Comparison of ENCODE assay signal across 34 mouse cellular contexts in the genomic region with DNA sequence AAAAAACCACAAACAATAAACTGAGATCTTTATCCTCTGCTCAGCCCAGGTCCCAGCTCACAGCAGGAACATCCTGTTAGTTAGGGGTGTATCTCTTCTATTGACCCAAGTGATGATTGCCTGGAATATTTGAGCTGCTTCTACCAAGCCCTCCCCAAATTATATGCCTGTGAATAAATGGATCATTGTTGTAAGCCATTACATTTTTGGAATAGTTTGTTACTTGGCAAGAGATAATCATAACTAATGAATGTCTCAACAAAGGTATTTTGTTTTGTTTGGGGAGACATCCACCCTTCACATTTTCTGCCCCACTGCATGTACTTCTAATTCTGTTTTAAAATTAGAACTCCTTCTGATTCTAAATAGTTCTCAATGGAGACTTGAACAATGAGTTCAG.
"Had no signal": no experiment of that assay in that cellular context is flagged by ENCODE, and none has a peak within 500 bp of the region (broad histone marks: within the 10 kb centered on the region; RNA-seq: fewer than 3 reads in every experiment).

No protein-coding gene starts in this region.

- H3K9me3 ChIP-seq: heart, embryonic 13.5 days; heart, embryonic 15.5 days; hindbrain, embryonic 13.5 days; hindbrain, embryonic 15.5 days; intestine, embryonic 15.5 days; kidney, embryonic 15.5 days had no signal

- H3K9ac ChIP-seq: heart, embryonic 13.5 days; heart, embryonic 15.5 days; hindbrain, embryonic 12.5 days; hindbrain, embryonic 13.5 days; hindbrain, embryonic 14.5 days; hindbrain, embryonic 15.5 days; intestine, embryonic 15.5 days; kidney, embryonic 15.5 days had no signal

- H3K36me3 ChIP-seq: heart, embryonic 13.5 days; heart, embryonic 15.5 days; hindbrain, embryonic 10.5 days; hindbrain, embryonic 12.5 days; hindbrain, embryonic 13.5 days; hindbrain, embryonic 15.5 days; intestine, embryonic 15.5 days; kidney, embryonic 15.5 days had no signal

- H3K27me3 ChIP-seq: heart, embryonic 13.5 days; heart, embryonic 15.5 days; hindbrain, embryonic 12.5 days; hindbrain, embryonic 13.5 days; hindbrain, embryonic 15.5 days; intestine, embryonic 15.5 days; kidney, embryonic 15.5 days had no signal

- H3K27ac ChIP-seq: heart, embryonic 13.5 days; heart, embryonic 15.5 days; hindbrain, embryonic 10.5 days; hindbrain, embryonic 12.5 days; hindbrain, embryonic 13.5 days; hindbrain, embryonic 14.5 days; hindbrain, embryonic 15.5 days; hindbrain, postnatal 0 days; intestine, embryonic 15.5 days; kidney, embryonic 15.5 days; kidney, postnatal 0 days; layer of hippocampus, adult 2 months; left cerebral cortex, adult 2 months had no signal

- DNase-seq: heart, postnatal 10 days; heart, postnatal 14 days; heart, postnatal 36 days; heart, postnatal 4 days; kidney, adult 11 months; kidney, adult 18-20 months; kidney, adult 2 months; kidney, adult 8-10 months; kidney, adult 9 months; kidney, postnatal 10 days; kidney, postnatal 14 days; kidney, postnatal 25 days; kidney, postnatal 36 days; kidney, postnatal 4 days; layer of hippocampus, adult 9-11 months; layer of hippocampus, postnatal 36 days had no signal

- H3K4me3 ChIP-seq: heart, embryonic 13.5 days; heart, embryonic 15.5 days; hindbrain, embryonic 10.5 days; hindbrain, embryonic 12.5 days; hindbrain, embryonic 13.5 days; hindbrain, embryonic 15.5 days; intestine, embryonic 15.5 days; kidney, embryonic 15.5 days; layer of hippocampus, adult 2 months; left cerebral cortex, adult 2 months had no signal

- H3K4me1 ChIP-seq: heart, embryonic 13.5 days; heart, embryonic 15.5 days; hindbrain, embryonic 13.5 days; hindbrain, embryonic 15.5 days; intestine, embryonic 15.5 days; kidney, embryonic 15.5 days had no signal

- ATAC-seq: hindbrain, embryonic 16.5 days; hindbrain, postnatal 0 days; inflammation-experienced regulatory T-cells, adult 6 months; intestine, embryonic 15.5 days; intestine, embryonic 16.5 days; intestine, postnatal 0 days had no signal

- H3K4me2 ChIP-seq: heart, embryonic 11.5 days; heart, embryonic 13.5 days; heart, embryonic 15.5 days; hindbrain, embryonic 12.5 days; hindbrain, embryonic 13.5 days; hindbrain, embryonic 14.5 days; hindbrain, embryonic 15.5 days; intestine, embryonic 15.5 days; kidney, embryonic 15.5 days had no signal
